Mouse (Mus musculus): Measurements from ENCODE around the gene Kndc1. TPM values are rescaled to one million over a fixed set of nuclear protein-coding genes. Genes with fewer than 3 reads are reported as not detected.
A peak's percentile ranks its signal among the peaks of the same experiment; 100 is the strongest.

The Kndc1 gene
- polyA plus RNA-seq, 1 experiment from 2014 or later = 22.4 TPM

- 59% methylated on average over 5 of the region's 5 CpGs for WGBS
- no peaks in the 10 kb centered on the region for H3K9me3 ChIP-seq
- H3K27me3 ChIP-seq (replicated peaks) = peaks cover 3% of the 10 kb centered on the region; the same call in 1 of the 2 replicates
- no peaks in the 10 kb centered on the region for H3K36me3 ChIP-seq (replicated peaks)
- H3K27ac ChIP-seq = no peak overlapping the region
- H3K4me2 ChIP-seq = no peak overlapping the region
- H3K4me3 ChIP-seq = no peak overlapping the region
- no peak overlapping the region for H3K9ac ChIP-seq
- peaks cover 12% of the 10 kb centered on the region for H3K4me1 ChIP-seq
- no peak for ATAC-seq (replicated peaks)
These were observed 81.0 kb downstream of the Kndc1 start for GRCm38 (mm10) chr7:139975471-139975870.

GRCm38 (mm10) chr7:139978278-139978892 is 83.9 kb downstream of the Kndc1 start, which contains the start of gene 6430531B16Rik:
TSS of gene 6430531B16Rik (minus strand) at chr7:139978755.
- Histone ChIP-seq H3K9me3 (no peaks in the 10 kb centered on the region), H3K4me1 (peaks cover 12% of the 10 kb centered on the region), H3K27me3 (replicated peaks) (peaks cover 3% of the 10 kb centered on the region; the same call in 1 of the 2 replicates), H3K9ac (peak within 1 kb of the TSS; percentile 63), H3K4me3 (peak within 1 kb of the TSS; percentile 59), H3K27ac (peak within 1 kb of the TSS; percentile 64), H3K4me2 (peak within 1 kb of the TSS; percentile 92), H3K36me3 (replicated peaks) (no peaks in the 10 kb centered on the region)
- WGBS = 3% methylated on average over 32 of the region's 32 CpGs
- peak; percentile 97 for ATAC-seq (replicated peaks)

DNA sequence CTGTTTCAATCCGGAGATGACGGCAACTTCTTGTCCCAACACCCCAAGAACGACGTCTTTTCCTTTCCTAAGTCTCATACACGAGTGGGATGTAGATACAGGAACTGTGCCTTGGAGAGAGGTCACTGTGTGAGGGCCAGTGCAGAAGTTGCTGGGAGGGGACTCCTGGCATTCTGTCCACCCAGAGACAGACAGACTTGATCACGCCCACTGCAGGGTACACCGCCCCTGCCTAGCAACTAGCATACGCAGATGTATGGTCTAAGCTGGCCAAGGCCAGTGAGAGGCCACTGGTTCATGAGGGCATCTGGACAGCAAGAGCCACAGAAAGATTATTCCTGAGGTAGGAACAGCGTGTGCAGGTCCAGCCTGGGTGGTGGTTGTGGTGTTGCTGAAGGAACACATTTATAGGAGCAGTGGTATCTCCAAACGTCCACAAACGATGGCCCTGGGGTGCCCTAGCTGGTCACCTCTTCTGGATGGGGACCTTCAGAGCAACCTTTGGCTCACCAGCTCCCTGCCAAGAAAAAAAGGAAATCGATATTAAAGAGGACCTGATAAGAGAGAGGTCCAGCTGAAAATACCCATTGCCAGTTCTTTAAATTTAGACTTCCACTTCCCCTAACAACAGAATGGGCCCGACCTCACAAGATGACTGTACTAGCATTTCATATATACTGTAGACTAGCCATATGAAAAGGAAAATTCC is 84.7 kb downstream of the Kndc1 start:
- peak overlapping the region; percentile 59 for H3K4me3 ChIP-seq
- H3K36me3 ChIP-seq (replicated peaks) = no peaks in the 10 kb centered on the region
- H3K27ac ChIP-seq = peak overlapping the region; percentile 55
- H3K4me1 ChIP-seq = peaks cover 12% of the 10 kb centered on the region
- no peaks in the 10 kb centered on the region for H3K9me3 ChIP-seq
- peak overlapping the region; percentile 92 for H3K4me2 ChIP-seq
- peak; percentile 66 for ATAC-seq (replicated peaks)
- peak overlapping the region; percentile 63 for H3K9ac ChIP-seq
- peaks cover 3% of the 10 kb centered on the region; the same call in 1 of the 2 replicates for H3K27me3 ChIP-seq (replicated peaks)
- 42% methylated on average over 13 of the region's 13 CpGs for WGBS

- WGBS = 70% methylated on average over 3 of the region's 3 CpGs
- Histone ChIP-seq H3K4me2 (no peak overlapping the region), H3K36me3 (replicated peaks) (no peaks in the 10 kb centered on the region), H3K9ac (no peak overlapping the region), H3K4me1 (peaks cover 12% of the 10 kb centered on the region), H3K27ac (no peak overlapping the region), H3K4me3 (no peak overlapping the region), H3K27me3 (replicated peaks) (peaks cover 3% of the 10 kb centered on the region; the same call in 1 of the 2 replicates), H3K9me3 (no peaks in the 10 kb centered on the region)
- no peak for ATAC-seq (replicated peaks)
These were observed 86.3 kb downstream of the Kndc1 start for GRCm38 (mm10) chr7:139980778-139981177.

DNA sequence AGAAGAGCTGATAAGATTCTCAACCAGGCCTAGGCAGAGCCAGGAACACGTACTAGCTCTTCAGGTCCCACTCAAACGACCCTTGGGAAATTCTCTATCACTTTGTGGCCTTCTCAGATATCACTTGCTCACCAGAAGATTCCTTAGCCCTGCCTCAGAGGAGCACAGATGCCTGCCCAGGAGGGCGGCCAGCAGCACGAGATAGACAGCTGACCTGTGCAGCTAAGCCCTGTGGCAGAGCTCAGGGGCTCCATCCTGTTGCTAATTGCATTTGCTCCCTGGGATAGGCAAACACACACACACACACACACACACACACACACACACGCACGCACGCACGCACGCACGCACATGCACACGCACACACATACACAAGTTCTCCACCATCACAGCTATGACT is 87.6 kb downstream of the Kndc1 start:
- 85% methylated on average over 11 of the region's 11 CpGs for WGBS
- Histone ChIP-seq H3K36me3 (replicated peaks) (no peaks in the 10 kb centered on the region), H3K9me3 (no peaks in the 10 kb centered on the region), H3K4me3 (no peak overlapping the region), H3K4me1 (peaks cover 12% of the 10 kb centered on the region), H3K9ac (no peak overlapping the region), H3K4me2 (no peak overlapping the region), H3K27ac (no peak overlapping the region), H3K27me3 (replicated peaks) (0 out of 2 replicates have a peak, but pooled peaks cover 3% of the 10 kb centered on the region)
- no peak for ATAC-seq (replicated peaks)

DNA sequence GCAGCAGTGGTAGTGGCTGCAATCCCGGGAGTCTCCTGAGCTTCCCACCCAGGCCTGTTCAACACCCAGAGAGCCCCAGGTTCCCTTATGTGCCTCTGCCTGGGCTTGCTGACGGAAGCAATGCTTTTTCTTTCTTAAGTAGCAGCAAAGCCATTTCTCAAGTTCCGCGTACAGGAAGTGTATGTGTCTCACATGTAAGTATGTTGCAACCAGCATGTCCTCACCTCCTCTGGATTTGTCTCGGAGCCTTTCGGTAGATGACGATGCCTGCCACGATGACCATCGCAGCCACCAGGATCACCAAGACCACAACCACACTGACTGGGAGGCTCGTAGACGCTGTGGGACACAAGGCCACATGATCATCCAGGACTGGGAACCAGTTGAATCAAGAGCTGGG is 90.0 kb downstream of the Kndc1 start:
- H3K27me3 ChIP-seq (replicated peaks) = no peaks in the 10 kb centered on the region
- H3K9me3 ChIP-seq = no peaks in the 10 kb centered on the region
- no peak overlapping the region for H3K27ac ChIP-seq
- H3K36me3 ChIP-seq (replicated peaks) = no peaks in the 10 kb centered on the region
- no peak overlapping the region for H3K9ac ChIP-seq
- 93% methylated on average over 11 of the region's 11 CpGs for WGBS
- H3K4me2 ChIP-seq = no peak overlapping the region
- ATAC-seq (replicated peaks) = no peak
- no peak overlapping the region for H3K4me3 ChIP-seq
- no peaks in the 10 kb centered on the region for H3K4me1 ChIP-seq

GRCm38 (mm10) chr7:139988272-139988671 is 93.8 kb downstream of the Kndc1 start:
- Histone ChIP-seq H3K27ac (no peak overlapping the region), H3K4me1 (no peaks in the 10 kb centered on the region), H3K4me3 (no peak overlapping the region), H3K4me2 (no peak overlapping the region), H3K9ac (no peak overlapping the region), H3K9me3 (no peaks in the 10 kb centered on the region), H3K27me3 (replicated peaks) (no peaks in the 10 kb centered on the region), H3K36me3 (replicated peaks) (no peaks in the 10 kb centered on the region)
- WGBS = 93% methylated on average over 9 of the region's 9 CpGs
- no peak for ATAC-seq (replicated peaks)

DNA sequence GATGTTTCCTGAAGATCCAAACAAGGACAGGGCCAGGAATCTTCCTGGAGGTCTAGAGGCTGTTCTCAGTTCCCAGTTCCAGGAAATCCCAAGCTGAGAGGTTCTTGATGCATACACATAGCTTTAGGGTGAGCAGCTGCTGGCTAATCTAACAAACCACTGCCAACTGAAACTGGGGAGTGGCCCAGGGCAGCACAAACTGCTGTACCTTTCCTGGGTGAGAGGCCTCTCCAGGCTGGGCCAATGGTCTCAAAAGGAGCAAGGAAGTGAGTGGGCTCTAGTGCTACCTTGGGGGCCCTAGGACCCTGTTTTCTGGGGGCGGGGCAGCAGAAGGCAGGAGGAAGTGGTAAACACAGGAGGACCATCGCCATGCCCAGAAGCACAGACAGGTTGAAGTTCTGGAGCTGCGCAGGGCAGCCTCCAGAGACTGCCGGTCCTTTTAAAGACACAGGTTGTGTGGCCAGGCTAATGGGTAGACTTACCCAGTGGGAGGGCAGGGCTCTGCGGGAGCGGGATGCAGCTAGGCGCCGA is 96.4 kb downstream of the Kndc1 start:
- Histone ChIP-seq H3K36me3 (replicated peaks) (0 out of 2 replicates have a peak, but pooled peaks cover 4% of the 10 kb centered on the region), H3K4me2 (no peak overlapping the region), H3K4me3 (no peak overlapping the region), H3K9ac (no peak overlapping the region), H3K9me3 (no peaks in the 10 kb centered on the region), H3K27me3 (replicated peaks) (no peaks in the 10 kb centered on the region), H3K27ac (no peak overlapping the region), H3K4me1 (no peaks in the 10 kb centered on the region)
- no peak for ATAC-seq (replicated peaks)
- 72% methylated on average over 8 of the region's 8 CpGs for WGBS

MicroRNAs encoded within 50 kb of the gene (microRNA counts, 519-probe panel; counts per million panel counts)
- microRNA mmu-miR-202-3p (1,949 counts per million, percentile 16 among the panel's probes with 10 or more counts), microRNA mmu-miR-202-5p (2,715 counts per million, percentile 58 among the panel's probes with 10 or more counts)

Small RNA genes lying within 50 kb of the gene (microRNA-seq; reads per million reads assigned to microRNA genes)
- gene Mir202 (0.74 reads per million), gene Mir7062 (0.74 reads per million), gene mmu-mir-7686 (not detected)

Other genes starting within 250 kb of the Kndc1 start
- 3.0 and 4.1 TPM in 2 replicates for gene Cfap46, start 210.9 kb upstream of the Kndc1 start, polyA plus RNA-seq (2015; fragmentation: Nextera tagmentation; extraction: Ambion mirVana)
- 28.4 and 35.2 TPM in 2 replicates for gene Adgra1, start 60.5 kb upstream of the Kndc1 start, polyA plus RNA-seq (2015; fragmentation: Nextera tagmentation; extraction: Ambion mirVana)
- not detected in 2 replicates for gene Utf1, start 49.1 kb downstream of the Kndc1 start, polyA plus RNA-seq (2015; fragmentation: Nextera tagmentation; extraction: Ambion mirVana)
- gene 6430531B16Rik, start 84.1 kb downstream of the Kndc1 start, polyA plus RNA-seq (2015; fragmentation: Nextera tagmentation; extraction: Ambion mirVana) = 0.83 and 1.3 TPM in 2 replicates
- 4.5 TPM in 2 replicates for gene Adam8, start 97.9 kb downstream of the Kndc1 start, polyA plus RNA-seq (2015; fragmentation: Nextera tagmentation; extraction: Ambion mirVana)
- gene Zfp511, start 141.7 kb downstream of the Kndc1 start, polyA plus RNA-seq (2015; fragmentation: Nextera tagmentation; extraction: Ambion mirVana) = 56.6 and 58.0 TPM in 2 replicates
- gene Tubgcp2, start 142.0 kb downstream of the Kndc1 start, polyA plus RNA-seq (2015; fragmentation: Nextera tagmentation; extraction: Ambion mirVana) = 61.3 and 62.6 TPM in 2 replicates
- gene Msx3, start 154.4 kb downstream of the Kndc1 start, polyA plus RNA-seq (2015; fragmentation: Nextera tagmentation; extraction: Ambion mirVana) = 1.2 TPM in 2 replicates
- 277 and 280 TPM in 2 replicates for gene Caly, start 187.9 kb downstream of the Kndc1 start, polyA plus RNA-seq (2015; fragmentation: Nextera tagmentation; extraction: Ambion mirVana)
- not detected in 2 replicates for gene Prap1, start 198.7 kb downstream of the Kndc1 start, polyA plus RNA-seq (2015; fragmentation: Nextera tagmentation; extraction: Ambion mirVana)
- 33.7 and 34.1 TPM in 2 replicates for gene Fuom, start 207.7 kb downstream of the Kndc1 start, polyA plus RNA-seq (2015; fragmentation: Nextera tagmentation; extraction: Ambion mirVana)
- 7.4 and 7.5 TPM in 2 replicates for gene Paox, start 221.1 kb downstream of the Kndc1 start, polyA plus RNA-seq (2015; fragmentation: Nextera tagmentation; extraction: Ambion mirVana)
- gene Echs1, start 221.8 kb downstream of the Kndc1 start, polyA plus RNA-seq (2015; fragmentation: Nextera tagmentation; extraction: Ambion mirVana) = 107 and 108 TPM in 2 replicates
- 32.4 and 34.8 TPM in 2 replicates for gene Mtg1, start 242.9 kb downstream of the Kndc1 start, polyA plus RNA-seq (2015; fragmentation: Nextera tagmentation; extraction: Ambion mirVana)